Mouse (Mus musculus) cortical plate, adult 2 months (tissue): ENCODE results near the gene Fam20a.

Experiments
- CTCF ChIP-seq: fragments of 200-500 bp; IDR thresholded peaks from 2 replicates; pipeline ENCODE4 v1.5.1; 2011; ENCODE audit warnings: mild to moderate bottlenecking, control low read depth, low read length; ENCODE audit not compliant: insufficient read depth; ENCODE audit errors: extremely low read depth
- POLR2A ChIP-seq: fragments of 200-500 bp; IDR thresholded peaks from 2 replicates; pipeline ENCODE4 v1.6.1; 2011; ENCODE audit warnings: mild to moderate bottlenecking, low read length, control low read depth; ENCODE audit not compliant: insufficient read depth; ENCODE audit errors: extremely low read depth

- 0 out of 2 replicates have a peak, but pooled peaks have one; percentile 30 for TF ChIP-seq CTCF
- TF ChIP-seq POLR2A, result no peak
Measured at GRCm38 (mm10) chr11:109769091-109769490, 47.0 kb upstream of the Fam20a start.
